Mouse (Mus musculus) left cerebral cortex, adult 8-10 months (tissue): ENCODE data around the gene Megf9. TPM values are rescaled to one million over a fixed set of nuclear protein-coding genes. Genes with fewer than 3 reads are reported as not detected.

Experiments used
- DNase-seq, 2 experiments: peaks; one replicate each; pipeline ENCODE4 v3.0.0; 2022; ENCODE audit warnings: low spot score in 2 of 2
- total RNA-seq, 4 experiments: library from RNA; stranded (reverse); gene quantifications; 2 replicates each; pipeline ENCODE4 v1.2.4; 2022

Gene Megf9
- total RNA-seq, 4 experiments from 2014 or later: 90.3 to 101 (median 98.0) TPM

GRCm38 (mm10) chr4:70528622-70529021, 6.2 kb downstream of the Megf9 start:
- no peak for DNase-seq

GRCm38 (mm10) chr4:70523346-70523745, 11.4 kb downstream of the Megf9 start:
- no peak for DNase-seq

GRCm38 (mm10) chr4:70521506-70522292, 13.1 kb downstream of the Megf9 start:
- no peak for DNase-seq

GRCm38 (mm10) chr4:70517646-70518045, 17.1 kb downstream of the Megf9 start:
- peak in 1 of 2 experiments; percentile 81 for DNase-seq

GRCm38 (mm10) chr4:70516289-70516688, 18.5 kb downstream of the Megf9 start:
- no peak for DNase-seq

GRCm38 (mm10) chr4:70515514-70515913, 19.3 kb downstream of the Megf9 start:
- no peak for DNase-seq

- DNase-seq: no peak
These were observed 24.8 kb downstream of the Megf9 start for GRCm38 (mm10) chr4:70509987-70510386.

- DNase-seq: no peak
These were observed 25.2 kb downstream of the Megf9 start for GRCm38 (mm10) chr4:70509565-70509964.

- no peak for DNase-seq
These were observed 26.6 kb downstream of the Megf9 start for GRCm38 (mm10) chr4:70508207-70508606.

- DNase-seq: no peak
These were observed 28.8 kb downstream of the Megf9 start for GRCm38 (mm10) chr4:70505951-70506350.

GRCm38 (mm10) chr4:70503827-70504226, 31.0 kb downstream of the Megf9 start:
- no peak for DNase-seq

GRCm38 (mm10) chr4:70499285-70499684, 35.5 kb downstream of the Megf9 start:
- DNase-seq: peak in 1 of 2 experiments; percentile 37

GRCm38 (mm10) chr4:70496978-70497377, 37.8 kb downstream of the Megf9 start:
- DNase-seq: no peak

- DNase-seq: no peak
These were observed 45.0 kb downstream of the Megf9 start for GRCm38 (mm10) chr4:70489792-70490191.

GRCm38 (mm10) chr4:70488415-70488814, 46.4 kb downstream of the Megf9 start:
- no peak for DNase-seq

GRCm38 (mm10) chr4:70484134-70484533, 50.7 kb downstream of the Megf9 start:
- DNase-seq: no peak

GRCm38 (mm10) chr4:70481931-70482330, 52.9 kb downstream of the Megf9 start:
- no peak for DNase-seq

- DNase-seq: no peak
These were observed 63.4 kb downstream of the Megf9 start for GRCm38 (mm10) chr4:70471398-70471797.

- no peak for DNase-seq
These were observed 68.7 kb downstream of the Megf9 start for GRCm38 (mm10) chr4:70465921-70466689.

GRCm38 (mm10) chr4:70463302-70463701, 71.5 kb downstream of the Megf9 start:
- no peak for DNase-seq

- DNase-seq: no peak
These were observed 73.4 kb downstream of the Megf9 start for GRCm38 (mm10) chr4:70461416-70461815.

- DNase-seq: no peak
These were observed 82.6 kb downstream of the Megf9 start for GRCm38 (mm10) chr4:70452161-70452560.

GRCm38 (mm10) chr4:70451750-70452149, 83.0 kb downstream of the Megf9 start:
- no peak for DNase-seq
